Mouse (Mus musculus): ENCODE data around the gene Inpp5b. TPM values are rescaled to one million over a fixed set of nuclear protein-coding genes. Genes with fewer than 3 reads are reported as not detected.

Inpp5b gene
- polyA plus RNA-seq (2014; fragmentation: Nextera tagmentation; extraction: Ambion mirVana): 16.4 and 26.4 TPM in 2 replicates

GRCm38 (mm10) chr4:124741376-124742343, at the start of gene Inpp5b:
Inpp5b (plus strand) TSS chr4:124741850.
- WGBS: 15% methylated on average over 25 of the region's 25 CpGs
- H3K27ac ChIP-seq (replicated peaks; ENCODE audit: low read depth, low read length): no peak within 1 kb of the TSS
- DNase-seq: peak; percentile 90

GRCm38 (mm10) chr4:124692416-124692861, 49.2 kb upstream of the Inpp5b start:
- Histone ChIP-seq H3K9me3 (ENCODE audit: control insufficient read depth, low read length) (no peaks in the 10 kb centered on the region), H3K4me2 (ENCODE audit: low read length) (peak overlapping the region; percentile 85), H3K4me3 (replicated peaks; ENCODE audit: low read depth, low read length) (peak overlapping the region; percentile 57), H3K36me3 (ENCODE audit: control insufficient read depth, insufficient read depth, low read length) (peaks cover 3% of the 10 kb centered on the region; the same call in 1 of the 2 replicates), H3K27me3 (ENCODE audit: control insufficient read depth, insufficient read depth, low read length) (0 out of 2 replicates have a peak, but pooled peaks cover 4% of the 10 kb centered on the region), H3K9ac (replicated peaks; ENCODE audit: low read length) (peak overlapping the region; percentile 67), H3K4me1 (ENCODE audit: control insufficient read depth, insufficient read depth, low read length) (peaks cover 13% of the 10 kb centered on the region), H3K27ac (replicated peaks; ENCODE audit: low read depth, low read length) (no peak overlapping the region)
- 75% methylated on average over 3 of the region's 3 CpGs for WGBS
- DNase-seq: no peak
- no peak for ATAC-seq (ENCODE audit: low FRiP score, low TSS enrichment)

More at GRCm38 (mm10) chr4:124741376-124742343, at the start of gene Inpp5b:
- Histone ChIP-seq H3K9ac (replicated peaks; ENCODE audit: low read length) (peak within 1 kb of the TSS; percentile 61), H3K9me3 (ENCODE audit: control insufficient read depth, low read length) (no peaks in the 10 kb centered on the region), H3K4me2 (ENCODE audit: low read length) (peak within 1 kb of the TSS; percentile 69), H3K27me3 (ENCODE audit: control insufficient read depth, insufficient read depth, low read length) (no peaks in the 10 kb centered on the region), H3K4me1 (ENCODE audit: control insufficient read depth, insufficient read depth, low read length) (peaks cover 8% of the 10 kb centered on the region; the same call in 1 of the 2 replicates), H3K36me3 (ENCODE audit: control insufficient read depth, insufficient read depth, low read length) (peaks cover 12% of the 10 kb centered on the region), H3K4me3 (replicated peaks; ENCODE audit: low read depth, low read length) (peak within 1 kb of the TSS; percentile 52)
- peak; percentile 90 for ATAC-seq (ENCODE audit: low FRiP score, low TSS enrichment)

- DNase-seq: peak; percentile 95
- Histone ChIP-seq H3K9me3 (ENCODE audit: control insufficient read depth, low read length) (no peaks in the 10 kb centered on the region), H3K4me2 (ENCODE audit: low read length) (peak within 1 kb of the TSS; percentile 85), H3K27me3 (ENCODE audit: control insufficient read depth, insufficient read depth, low read length) (0 out of 2 replicates have a peak, but pooled peaks cover 4% of the 10 kb centered on the region), H3K36me3 (ENCODE audit: control insufficient read depth, insufficient read depth, low read length) (0 out of 2 replicates have a peak, but pooled peaks cover 3% of the 10 kb centered on the region), H3K9ac (replicated peaks; ENCODE audit: low read length) (peak within 1 kb of the TSS; percentile 67), H3K4me3 (replicated peaks; ENCODE audit: low read depth, low read length) (peak within 1 kb of the TSS; percentile 57), H3K4me1 (ENCODE audit: control insufficient read depth, insufficient read depth, low read length) (peaks cover 13% of the 10 kb centered on the region), H3K27ac (replicated peaks; ENCODE audit: low read depth, low read length) (peak within 1 kb of the TSS; percentile 46; the same call in 1 of the 2 replicates)
- peak; percentile 96 for ATAC-seq (ENCODE audit: low FRiP score, low TSS enrichment)
- WGBS: 1% methylated on average over 43 of the region's 43 CpGs
Observed at GRCm38 (mm10) chr4:124693135-124693894, 48.3 kb upstream of the Inpp5b start, which contains the start of gene Utp11. Utp11 (minus strand) TSS chr4:124693600.

- DNase-seq (no peak), ATAC-seq (ENCODE audit: low FRiP score, low TSS enrichment) (no peak)
- 0 out of 2 replicates have a peak, but pooled peaks cover 4% of the 10 kb centered on the region for H3K27me3 ChIP-seq (ENCODE audit: control insufficient read depth, insufficient read depth, low read length)
- no peak overlapping the region for H3K9ac ChIP-seq (replicated peaks; ENCODE audit: low read length)
- H3K36me3 ChIP-seq (ENCODE audit: control insufficient read depth, insufficient read depth, low read length): 0 out of 2 replicates have a peak, but pooled peaks cover 3% of the 10 kb centered on the region
- no peak overlapping the region for H3K27ac ChIP-seq (replicated peaks; ENCODE audit: low read depth, low read length)
- WGBS: 79% methylated on average over 2 of the region's 2 CpGs
- H3K4me2 ChIP-seq (ENCODE audit: low read length): no peak overlapping the region
- no peak overlapping the region for H3K4me3 ChIP-seq (replicated peaks; ENCODE audit: low read depth, low read length)
- H3K9me3 ChIP-seq (ENCODE audit: control insufficient read depth, low read length): no peaks in the 10 kb centered on the region
- peaks cover 13% of the 10 kb centered on the region for H3K4me1 ChIP-seq (ENCODE audit: control insufficient read depth, insufficient read depth, low read length)
Observed at GRCm38 (mm10) chr4:124694572-124694971, 47.1 kb upstream of the Inpp5b start.

GRCm38 (mm10) chr4:124695786-124696516, 45.7 kb upstream of the Inpp5b start:
- Histone ChIP-seq H3K4me3 (replicated peaks; ENCODE audit: low read depth, low read length) (no peak overlapping the region), H3K9ac (replicated peaks; ENCODE audit: low read length) (no peak overlapping the region), H3K4me1 (ENCODE audit: control insufficient read depth, insufficient read depth, low read length) (peaks cover 20% of the 10 kb centered on the region), H3K4me2 (ENCODE audit: low read length) (no peak overlapping the region), H3K9me3 (ENCODE audit: control insufficient read depth, low read length) (no peaks in the 10 kb centered on the region), H3K27me3 (ENCODE audit: control insufficient read depth, insufficient read depth, low read length) (peaks cover 7% of the 10 kb centered on the region; the same call in 1 of the 2 replicates), H3K27ac (replicated peaks; ENCODE audit: low read depth, low read length) (no peak overlapping the region), H3K36me3 (ENCODE audit: control insufficient read depth, insufficient read depth, low read length) (0 out of 2 replicates have a peak, but pooled peaks cover 1% of the 10 kb centered on the region)
- DNase-seq (no peak), ATAC-seq (ENCODE audit: low FRiP score, low TSS enrichment) (no peak)
- WGBS: 15% methylated on average over 18 of the region's 18 CpGs

- H3K4me3 ChIP-seq (replicated peaks; ENCODE audit: low read depth, low read length): no peak overlapping the region; the same call in 1 of the 2 replicates
- ATAC-seq (ENCODE audit: low FRiP score, low TSS enrichment) (no peak), DNase-seq (no peak)
- peak overlapping the region; percentile 99 for H3K4me2 ChIP-seq (ENCODE audit: low read length)
- H3K27ac ChIP-seq (replicated peaks; ENCODE audit: low read depth, low read length): no peak overlapping the region
- peak overlapping the region; percentile 60; the same call in 1 of the 2 replicates for H3K9ac ChIP-seq (replicated peaks; ENCODE audit: low read length)
- H3K27me3 ChIP-seq (ENCODE audit: control insufficient read depth, insufficient read depth, low read length): peaks cover 9% of the 10 kb centered on the region; the same call in 1 of the 2 replicates
- 5% methylated on average over 6 of the region's 6 CpGs for WGBS
- H3K36me3 ChIP-seq (ENCODE audit: control insufficient read depth, insufficient read depth, low read length): no peaks in the 10 kb centered on the region
- H3K9me3 ChIP-seq (ENCODE audit: control insufficient read depth, low read length): no peaks in the 10 kb centered on the region
- H3K4me1 ChIP-seq (ENCODE audit: control insufficient read depth, insufficient read depth, low read length): peaks cover 19% of the 10 kb centered on the region
Observed at GRCm38 (mm10) chr4:124699791-124700190, 41.9 kb upstream of the Inpp5b start.

GRCm38 (mm10) chr4:124700248-124700971, 41.2 kb upstream of the Inpp5b start, which contains the start of gene Fhl3:
Fhl3 (plus strand) TSS chr4:124700701.
- Histone ChIP-seq H3K36me3 (ENCODE audit: control insufficient read depth, insufficient read depth, low read length) (no peaks in the 10 kb centered on the region), H3K27ac (replicated peaks; ENCODE audit: low read depth, low read length) (no peak within 1 kb of the TSS), H3K4me3 (replicated peaks; ENCODE audit: low read depth, low read length) (peak within 1 kb of the TSS; percentile 59), H3K9ac (replicated peaks; ENCODE audit: low read length) (peak within 1 kb of the TSS; percentile 60), H3K9me3 (ENCODE audit: control insufficient read depth, low read length) (no peaks in the 10 kb centered on the region), H3K4me2 (ENCODE audit: low read length) (peak within 1 kb of the TSS; percentile 99), H3K27me3 (ENCODE audit: control insufficient read depth, insufficient read depth, low read length) (peaks cover 9% of the 10 kb centered on the region; the same call in 1 of the 2 replicates), H3K4me1 (ENCODE audit: control insufficient read depth, insufficient read depth, low read length) (peaks cover 19% of the 10 kb centered on the region)
- WGBS: under 1% methylated on average over 50 of the region's 59 CpGs
- DNase-seq: peak; percentile 60
- peak; percentile 27; the same call in 1 of the 2 replicates for ATAC-seq (ENCODE audit: low FRiP score, low TSS enrichment)
